Mouse (Mus musculus): ENCODE measurements around the gene Alpl. TPM values are rescaled to one million over a fixed set of nuclear protein-coding genes. Genes with fewer than 3 reads are reported as not detected.

Alpl gene
- polyA plus RNA-seq, 1 experiment from 2014 or later = 9.7 TPM

GRCm38 (mm10) chr4:137752471-137752870 is 43.7 kb downstream of the Alpl start:
- ATAC-seq (ENCODE audit: insufficient read depth) = peak; percentile 45
- Histone ChIP-seq H3K4me2 (peak overlapping the region; percentile 73), H3K4me3 (replicated peaks) (peak overlapping the region; percentile 52), H3K27me3 (peaks cover 41% of the 10 kb centered on the region), H3K9ac (peak overlapping the region; percentile 72), H3K36me3 (replicated peaks) (no peaks in the 10 kb centered on the region), H3K27ac (replicated peaks) (peak overlapping the region; percentile 100), H3K9me3 (replicated peaks) (no peaks in the 10 kb centered on the region), H3K4me1 (replicated peaks) (peaks cover 71% of the 10 kb centered on the region)
- WGBS (ENCODE audit: insufficient replicate concordance) = 40% methylated on average over 15 of the region's 15 CpGs

DNA sequence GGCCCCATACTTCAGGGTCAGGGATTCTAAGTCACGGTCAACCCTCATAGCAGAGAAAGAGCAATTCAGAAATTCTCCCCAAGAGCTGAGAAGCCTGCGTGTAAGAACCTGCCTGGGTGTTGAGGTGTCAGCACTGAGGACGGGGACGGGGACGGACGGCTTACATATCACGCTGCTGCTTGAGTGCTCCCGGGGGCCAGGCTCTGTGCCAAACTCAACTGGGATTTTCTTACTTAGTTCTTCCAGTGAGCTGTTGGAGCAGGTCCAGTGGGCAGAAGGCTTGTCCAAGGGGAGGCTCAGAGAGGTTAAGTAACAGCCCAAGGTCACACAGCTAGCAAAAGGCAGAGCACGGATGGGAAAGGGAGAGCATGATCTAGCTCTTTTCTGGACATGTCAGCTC is 44.5 kb downstream of the Alpl start:
- Histone ChIP-seq H3K27me3 (peaks cover 45% of the 10 kb centered on the region), H3K36me3 (replicated peaks) (no peaks in the 10 kb centered on the region), H3K4me2 (peak overlapping the region; percentile 73), H3K27ac (replicated peaks) (peak overlapping the region; percentile 100), H3K9ac (peak overlapping the region; percentile 72), H3K9me3 (replicated peaks) (no peaks in the 10 kb centered on the region), H3K4me3 (replicated peaks) (peak overlapping the region; percentile 52), H3K4me1 (replicated peaks) (peaks cover 75% of the 10 kb centered on the region)
- 33% methylated on average over 9 of the region's 9 CpGs for WGBS (ENCODE audit: insufficient replicate concordance)
- peak; percentile 63 for ATAC-seq (ENCODE audit: insufficient read depth)

DNA sequence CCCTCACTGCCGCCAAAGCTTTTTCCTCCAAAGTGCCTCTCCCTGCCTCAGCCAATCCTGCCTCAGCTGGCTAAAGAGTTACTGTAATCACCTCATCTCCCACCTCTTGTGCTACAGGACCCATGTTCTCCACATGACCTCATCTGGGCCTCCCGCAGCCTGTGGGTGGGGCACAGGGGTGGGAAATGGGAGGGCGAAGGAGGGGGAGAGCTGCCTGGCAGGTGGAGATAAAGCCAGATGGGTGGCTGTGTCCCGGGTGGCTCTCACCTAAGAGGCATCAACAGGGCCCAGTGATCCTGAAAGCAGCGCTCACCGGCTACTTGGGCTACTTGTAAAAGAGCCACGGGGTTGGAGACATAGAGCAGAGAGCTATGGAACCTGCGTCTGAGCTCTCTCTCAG is 44.9 kb downstream of the Alpl start:
- H3K9ac ChIP-seq = peak overlapping the region; percentile 72
- H3K4me2 ChIP-seq = peak overlapping the region; percentile 73
- no peaks in the 10 kb centered on the region for H3K36me3 ChIP-seq (replicated peaks)
- peaks cover 75% of the 10 kb centered on the region for H3K4me1 ChIP-seq (replicated peaks)
- WGBS (ENCODE audit: insufficient replicate concordance) = 18% methylated on average over 8 of the region's 8 CpGs
- no peaks in the 10 kb centered on the region for H3K9me3 ChIP-seq (replicated peaks)
- peaks cover 49% of the 10 kb centered on the region for H3K27me3 ChIP-seq
- peak overlapping the region; percentile 100 for H3K27ac ChIP-seq (replicated peaks)
- peak overlapping the region; percentile 52 for H3K4me3 ChIP-seq (replicated peaks)
- ATAC-seq (ENCODE audit: insufficient read depth) = peak; percentile 95

GRCm38 (mm10) chr4:137750121-137750520 is 46.1 kb downstream of the Alpl start:
- H3K4me1 ChIP-seq (replicated peaks) = peaks cover 75% of the 10 kb centered on the region
- 66% methylated on average over 9 of the region's 9 CpGs for WGBS (ENCODE audit: insufficient replicate concordance)

GRCm38 (mm10) chr4:137749680-137750079 is 46.5 kb downstream of the Alpl start:
- Histone ChIP-seq H3K4me3 (replicated peaks) (no peak overlapping the region), H3K36me3 (replicated peaks) (no peaks in the 10 kb centered on the region), H3K4me1 (replicated peaks) (peaks cover 76% of the 10 kb centered on the region), H3K9me3 (replicated peaks) (no peaks in the 10 kb centered on the region), H3K4me2 (no peak overlapping the region), H3K27ac (replicated peaks) (peak overlapping the region; percentile 100), H3K9ac (no peak overlapping the region), H3K27me3 (peaks cover 41% of the 10 kb centered on the region; the same call in 1 of the 2 replicates)
- WGBS (ENCODE audit: insufficient replicate concordance) = 44% methylated on average over 9 of the region's 9 CpGs
- ATAC-seq (ENCODE audit: insufficient read depth) = no peak

More at GRCm38 (mm10) chr4:137750121-137750520, 46.1 kb downstream of the Alpl start:
- ATAC-seq (ENCODE audit: insufficient read depth) = no peak
- Histone ChIP-seq H3K27ac (replicated peaks) (peak overlapping the region; percentile 100), H3K4me2 (no peak overlapping the region), H3K36me3 (replicated peaks) (no peaks in the 10 kb centered on the region), H3K9me3 (replicated peaks) (no peaks in the 10 kb centered on the region), H3K27me3 (peaks cover 45% of the 10 kb centered on the region), H3K9ac (peak overlapping the region; percentile 72; the same call in 1 of the 2 replicates), H3K4me3 (replicated peaks) (no peak overlapping the region)

GRCm38 (mm10) chr4:137748726-137749125 is 47.5 kb downstream of the Alpl start:
- Histone ChIP-seq H3K36me3 (replicated peaks) (no peaks in the 10 kb centered on the region), H3K27ac (replicated peaks) (peak overlapping the region; percentile 57), H3K27me3 (peaks cover 37% of the 10 kb centered on the region; the same call in 1 of the 2 replicates), H3K4me2 (no peak overlapping the region), H3K4me3 (replicated peaks) (no peak overlapping the region), H3K9ac (0 out of 2 replicates have a peak overlapping the region, but pooled peaks have one; percentile 1), H3K9me3 (replicated peaks) (no peaks in the 10 kb centered on the region), H3K4me1 (replicated peaks) (peaks cover 72% of the 10 kb centered on the region)
- WGBS (ENCODE audit: insufficient replicate concordance) = 58% methylated on average over 4 of the region's 4 CpGs
- ATAC-seq (ENCODE audit: insufficient read depth) = no peak

- H3K4me2 ChIP-seq = no peak overlapping the region
- peaks cover 47% of the 10 kb centered on the region; the same call in 1 of the 2 replicates for H3K27me3 ChIP-seq
- no peak overlapping the region for H3K9ac ChIP-seq
- ATAC-seq (ENCODE audit: insufficient read depth) = no peak
- peaks cover 61% of the 10 kb centered on the region for H3K4me1 ChIP-seq (replicated peaks)
- no peak overlapping the region for H3K4me3 ChIP-seq (replicated peaks)
- H3K27ac ChIP-seq (replicated peaks) = 0 out of 2 replicates have a peak overlapping the region, but pooled peaks have one; percentile 7
- no peaks in the 10 kb centered on the region for H3K36me3 ChIP-seq (replicated peaks)
- no peaks in the 10 kb centered on the region for H3K9me3 ChIP-seq (replicated peaks)
- 70% methylated on average over 5 of the region's 5 CpGs for WGBS (ENCODE audit: insufficient replicate concordance)
Observed at GRCm38 (mm10) chr4:137747590-137747989, 48.6 kb downstream of the Alpl start.

DNA sequence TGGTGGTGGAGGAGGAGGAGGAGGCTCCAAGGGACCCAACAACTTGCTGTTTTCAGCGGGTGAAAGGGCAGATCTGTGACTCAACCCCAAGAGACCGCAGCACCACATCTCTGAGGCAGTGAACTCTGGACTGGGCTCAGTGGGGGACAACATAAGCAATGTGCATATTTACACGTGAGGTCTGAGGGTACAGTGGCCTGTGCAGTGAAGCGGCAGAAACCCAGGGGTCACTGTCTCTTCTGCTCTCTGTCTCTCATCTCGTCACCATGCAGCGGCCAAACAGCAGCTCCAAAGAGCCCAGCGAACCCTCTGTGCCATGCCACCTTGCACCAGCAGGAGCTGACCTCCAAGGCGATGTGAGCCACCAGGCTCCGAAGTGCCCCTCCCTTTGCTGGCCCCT is 49.1 kb downstream of the Alpl start:
- peak overlapping the region; percentile 38; the same call in 1 of the 2 replicates for H3K27ac ChIP-seq (replicated peaks)
- H3K4me2 ChIP-seq = no peak overlapping the region
- WGBS (ENCODE audit: insufficient replicate concordance) = 68% methylated on average over 9 of the region's 9 CpGs
- H3K27me3 ChIP-seq = peaks cover 51% of the 10 kb centered on the region; the same call in 1 of the 2 replicates
- no peaks in the 10 kb centered on the region for H3K36me3 ChIP-seq (replicated peaks)
- peaks cover 56% of the 10 kb centered on the region for H3K4me1 ChIP-seq (replicated peaks)
- no peak overlapping the region for H3K9ac ChIP-seq
- no peaks in the 10 kb centered on the region for H3K9me3 ChIP-seq (replicated peaks)
- ATAC-seq (ENCODE audit: insufficient read depth) = no peak
- H3K4me3 ChIP-seq (replicated peaks) = no peak overlapping the region

- peaks cover 59% of the 10 kb centered on the region; the same call in 1 of the 2 replicates for H3K27me3 ChIP-seq
- H3K27ac ChIP-seq (replicated peaks) = no peak overlapping the region
- no peak overlapping the region for H3K4me2 ChIP-seq
- H3K9me3 ChIP-seq (replicated peaks) = no peaks in the 10 kb centered on the region
- no peak overlapping the region for H3K9ac ChIP-seq
- ATAC-seq (ENCODE audit: insufficient read depth) = no peak
- no peak overlapping the region for H3K4me3 ChIP-seq (replicated peaks)
- no peaks in the 10 kb centered on the region for H3K36me3 ChIP-seq (replicated peaks)
- 51% methylated on average over 13 of the region's 13 CpGs for WGBS (ENCODE audit: insufficient replicate concordance)
- H3K4me1 ChIP-seq (replicated peaks) = peaks cover 38% of the 10 kb centered on the region
Observed at GRCm38 (mm10) chr4:137744433-137744918, 51.7 kb downstream of the Alpl start.

- Histone ChIP-seq H3K27ac (replicated peaks) (no peak overlapping the region), H3K9ac (no peak overlapping the region), H3K4me1 (replicated peaks) (peaks cover 34% of the 10 kb centered on the region), H3K36me3 (replicated peaks) (no peaks in the 10 kb centered on the region), H3K9me3 (replicated peaks) (no peaks in the 10 kb centered on the region), H3K4me2 (no peak overlapping the region), H3K4me3 (replicated peaks) (no peak overlapping the region), H3K27me3 (peaks cover 54% of the 10 kb centered on the region; the same call in 1 of the 2 replicates)
- no peak for ATAC-seq (ENCODE audit: insufficient read depth)
- 57% methylated on average over 7 of the region's 7 CpGs for WGBS (ENCODE audit: insufficient replicate concordance)
Observed at GRCm38 (mm10) chr4:137743791-137744190, 52.4 kb downstream of the Alpl start.

DNA sequence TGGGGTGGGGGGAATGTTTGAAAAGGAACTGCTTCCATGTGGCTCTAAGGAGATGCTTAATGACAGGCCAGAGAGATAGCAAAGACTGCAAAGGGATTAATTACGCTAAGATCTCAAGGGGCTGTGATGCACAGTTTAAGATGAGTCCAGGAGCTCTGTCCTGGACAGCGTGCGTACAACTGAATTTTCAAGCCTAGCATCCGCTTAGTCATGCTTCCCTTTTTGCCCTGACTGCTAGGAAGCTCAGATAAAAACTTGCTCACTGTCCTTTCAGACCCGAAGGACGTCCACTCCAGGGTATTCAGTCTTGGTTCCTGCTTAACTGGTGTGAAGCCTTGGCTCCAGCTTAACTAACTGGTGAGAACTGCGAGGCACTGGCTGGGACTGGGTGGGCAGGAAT is 55.8 kb downstream of the Alpl start:
- H3K27me3 ChIP-seq = peaks cover 61% of the 10 kb centered on the region
- H3K36me3 ChIP-seq (replicated peaks) = no peaks in the 10 kb centered on the region
- H3K9me3 ChIP-seq (replicated peaks) = no peaks in the 10 kb centered on the region
- H3K9ac ChIP-seq = no peak overlapping the region
- 43% methylated on average over 7 of the region's 7 CpGs for WGBS (ENCODE audit: insufficient replicate concordance)
- no peak overlapping the region for H3K4me3 ChIP-seq (replicated peaks)
- no peak for ATAC-seq (ENCODE audit: insufficient read depth)
- H3K27ac ChIP-seq (replicated peaks) = no peak overlapping the region
- H3K4me2 ChIP-seq = no peak overlapping the region
- H3K4me1 ChIP-seq (replicated peaks) = peaks cover 16% of the 10 kb centered on the region; the same call in 1 of the 2 replicates

Measured in liver, embryonic 15.5 days (tissue).